8 mouse cellular contexts compared by ENCODE assay signal in genomic region chr1:156718950-156719805, GRCm38 (mm10). TPM values are rescaled to one million over a fixed set of nuclear protein-coding genes. Genes with fewer than 3 reads are reported as not detected.
DNase-seq lines count a peak whose midpoint lies in the region; ATAC-seq and TF ChIP-seq lines count a peak whose summit lies in the region.

Gene Fam20b (minus strand): TSS chr1:156719086.

- in situ Hi-C loops in CH12.LX (cut with MboI; ENCODE audit: low pct_ligation_motif_present, low pct_unique_long_range_greater_than_20kb, low sequenced_read_pairs): loop anchor here (10.0 kb wide), 1 partner anchor 64 kb away; no protein-coding TSS in a partner anchor

- TF ChIP-seq RAD21 in CH12.LX (IDR thresholded peaks at IDR 0.05; ENCODE audit: low read depth, low read length): no peak

- peak within 1 kb of the TSS; percentile 75 to 93 (median 89) for H3K4me3 ChIP-seq in CH12.LX (replicated peaks in 1 of 3; ENCODE audit: low read depth in 2 of 3, low read length in 2 of 3, poor library complexity in 1 of 3)
- H3K4me3 ChIP-seq in forebrain, embryonic 12.5 days (replicated peaks): peak within 1 kb of the TSS; percentile 97
- peak within 1 kb of the TSS; percentile 68 for H3K4me3 ChIP-seq in heart, postnatal 0 days (ENCODE audit: low read depth, low read length)
- H3K4me3 ChIP-seq in liver, embryonic 16.5 days (ENCODE audit: low read depth, low read length): peak within 1 kb of the TSS; percentile 96
- H3K4me3 ChIP-seq in neural tube, embryonic 13.5 days: peak within 1 kb of the TSS; percentile 92
- peak within 1 kb of the TSS; percentile 92 for H3K4me3 ChIP-seq in testis, adult 2 months (ENCODE audit: control insufficient read depth, low read depth, low read length)

- TF ChIP-seq CTCF in CH12.LX (conservative IDR thresholded peaks at IDR 0.05 in 1 of 2, IDR thresholded peaks at IDR 0.05 in 1 of 2; ENCODE audit: low read depth in 2 of 2, low read length in 2 of 2): no peak
- TF ChIP-seq CTCF in heart, postnatal 0 days (IDR thresholded peaks at IDR 0.05; ENCODE audit: low read depth): no peak; the same call in 1 of the 2 replicates
- TF ChIP-seq CTCF in testis, adult 2 months (IDR thresholded peaks at IDR 0.05; ENCODE audit: control insufficient read depth, insufficient read depth, insufficient replicate concordance, low read depth, low read length): no peak

- H3K79me2 ChIP-seq in CH12.LX (replicated peaks; ENCODE audit: control insufficient read depth, extremely low read depth, insufficient read depth, poor library complexity, severe bottlenecking): peaks cover 4% of the 10 kb centered on the region

- H3K9ac ChIP-seq in CH12.LX (ENCODE audit: insufficient read depth, low read depth): peak within 1 kb of the TSS; percentile 53
- peak within 1 kb of the TSS; percentile 91 for H3K9ac ChIP-seq in forebrain, embryonic 12.5 days
- peak within 1 kb of the TSS; percentile 85 for H3K9ac ChIP-seq in heart, postnatal 0 days (replicated peaks; ENCODE audit: low read depth, low read length)
- peak within 1 kb of the TSS; percentile 94 for H3K9ac ChIP-seq in liver, embryonic 16.5 days (ENCODE audit: low read depth, low read length)
- peak within 1 kb of the TSS; percentile 94 for H3K9ac ChIP-seq in neural tube, embryonic 13.5 days

- peak within 1 kb of the TSS; percentile 94 for H3K4me2 ChIP-seq in CH12.LX (ENCODE audit: insufficient read depth, low read depth, poor library complexity, severe bottlenecking)
- peak within 1 kb of the TSS; percentile 67 for H3K4me2 ChIP-seq in forebrain, embryonic 12.5 days
- peak within 1 kb of the TSS; percentile 73 for H3K4me2 ChIP-seq in heart, postnatal 0 days (ENCODE audit: low read depth, low read length)
- peak within 1 kb of the TSS; percentile 89 for H3K4me2 ChIP-seq in liver, embryonic 16.5 days (ENCODE audit: low read depth, low read length)
- peak within 1 kb of the TSS; percentile 75 for H3K4me2 ChIP-seq in neural tube, embryonic 13.5 days

- no peak for TF ChIP-seq EP300 in CH12.LX (IDR thresholded peaks at IDR 0.05; ENCODE audit: low read length)
- no peak for TF ChIP-seq EP300 in heart, postnatal 0 days (IDR thresholded peaks at IDR 0.05; ENCODE audit: low read depth)

- H3K4me1 ChIP-seq in CH12.LX (ENCODE audit: control insufficient read depth in 1 of 2, insufficient read depth in 2 of 2): peaks cover 2 to 16% of the 10 kb centered on the region in 2 experiments; a peak in 2 of 4 replicates
- H3K4me1 ChIP-seq in forebrain, embryonic 12.5 days: peaks cover 11% of the 10 kb centered on the region
- H3K4me1 ChIP-seq in heart, postnatal 0 days (ENCODE audit: control insufficient read depth, insufficient read depth): peaks cover 13% of the 10 kb centered on the region; the same call in 1 of the 2 replicates
- peaks cover 28% of the 10 kb centered on the region for H3K4me1 ChIP-seq in liver, embryonic 16.5 days (ENCODE audit: control insufficient read depth, low read depth, low read length)
- peaks cover 19% of the 10 kb centered on the region; the same call in 1 of the 2 replicates for H3K4me1 ChIP-seq in neural tube, embryonic 13.5 days (replicated peaks)
- peaks cover 2% of the 10 kb centered on the region; the same call in 1 of the 2 replicates for H3K4me1 ChIP-seq in testis, adult 2 months (ENCODE audit: control insufficient read depth, insufficient read depth, low read length)

- H3K9me3 ChIP-seq in CH12.LX (replicated peaks; ENCODE audit: low read length): no peaks in the 10 kb centered on the region
- no peaks in the 10 kb centered on the region for H3K9me3 ChIP-seq in forebrain, embryonic 12.5 days
- H3K9me3 ChIP-seq in heart, postnatal 0 days (replicated peaks; ENCODE audit: control insufficient read depth, low read length): no peaks in the 10 kb centered on the region
- H3K9me3 ChIP-seq in liver, embryonic 16.5 days (replicated peaks; ENCODE audit: control insufficient read depth, low read length): no peaks in the 10 kb centered on the region
- no peaks in the 10 kb centered on the region for H3K9me3 ChIP-seq in neural tube, embryonic 13.5 days

- H3K27me3 ChIP-seq in CH12.LX (replicated peaks): peaks cover 9% of the 10 kb centered on the region
- peaks cover 16% of the 10 kb centered on the region; the same call in 1 of the 2 replicates for H3K27me3 ChIP-seq in forebrain, embryonic 12.5 days
- H3K27me3 ChIP-seq in heart, postnatal 0 days (ENCODE audit: control insufficient read depth, insufficient read depth, low read length): 0 out of 2 replicates have a peak, but pooled peaks cover 7% of the 10 kb centered on the region
- H3K27me3 ChIP-seq in liver, embryonic 16.5 days (ENCODE audit: control insufficient read depth, insufficient read depth, low read depth, low read length): no peaks in the 10 kb centered on the region
- no peaks in the 10 kb centered on the region for H3K27me3 ChIP-seq in neural tube, embryonic 13.5 days
- no peaks in the 10 kb centered on the region for H3K27me3 ChIP-seq in testis, adult 2 months (ENCODE audit: control insufficient read depth, insufficient read depth, low read length)

- ATAC-seq in forebrain, embryonic 12.5 days (ENCODE audit: low FRiP score): peak; percentile 98
- ATAC-seq in heart, postnatal 0 days (ENCODE audit: insufficient read depth, low read depth): peak; percentile 98
- peak; percentile 98 for ATAC-seq in liver, embryonic 16.5 days (ENCODE audit: low read depth)
- peak; percentile 98 for ATAC-seq in neural tube, embryonic 13.5 days (ENCODE audit: low read depth)

- peak within 1 kb of the TSS; percentile 25; the same call in 1 of the 2 replicates for H3K27ac ChIP-seq in CH12.LX (ENCODE audit: insufficient read depth, low read depth)
- peak within 1 kb of the TSS; percentile 92 for H3K27ac ChIP-seq in forebrain, embryonic 12.5 days
- peak within 1 kb of the TSS; percentile 94 for H3K27ac ChIP-seq in heart, postnatal 0 days (ENCODE audit: low read depth)
- peak within 1 kb of the TSS; percentile 91 for H3K27ac ChIP-seq in liver, embryonic 16.5 days (ENCODE audit: low read length)
- peak within 1 kb of the TSS; percentile 94 for H3K27ac ChIP-seq in neural tube, embryonic 13.5 days (replicated peaks)
- H3K27ac ChIP-seq in testis, adult 2 months (ENCODE audit: control insufficient read depth, insufficient read depth, low read depth, low read length): peak within 1 kb of the TSS; percentile 91

- peak; percentile 89 for DNase-seq in CH12.LX (ENCODE audit: extremely low read depth)
- peak; percentile 85 for DNase-seq in c-Kit-positive CD71-positive TER-119-negative erythroid progenitor cells, embryonic 14.5 days (ENCODE audit: low read depth)
- peak; percentile 94 for DNase-seq in heart, postnatal 0 days (ENCODE audit: low spot score)
- DNase-seq in kidney, postnatal 4 days: peak; percentile 97 to 99

- peaks cover 3 to 20% of the 10 kb centered on the region in 2 experiments for H3K36me3 ChIP-seq in CH12.LX (replicated peaks in 1 of 2; ENCODE audit: control insufficient read depth in 1 of 2, insufficient read depth in 1 of 2, low read length in 1 of 2)
- H3K36me3 ChIP-seq in forebrain, embryonic 12.5 days (replicated peaks): 0 out of 2 replicates have a peak, but pooled peaks cover 3% of the 10 kb centered on the region
- no peaks in the 10 kb centered on the region for H3K36me3 ChIP-seq in heart, postnatal 0 days (replicated peaks; ENCODE audit: control insufficient read depth, insufficient read depth, low read length)
- H3K36me3 ChIP-seq in liver, embryonic 16.5 days (ENCODE audit: control insufficient read depth, insufficient read depth): no peaks in the 10 kb centered on the region
- peaks cover 5% of the 10 kb centered on the region; the same call in 1 of the 2 replicates for H3K36me3 ChIP-seq in neural tube, embryonic 13.5 days
- H3K36me3 ChIP-seq in testis, adult 2 months (ENCODE audit: control insufficient read depth, insufficient read depth, low read length): peaks cover 1% of the 10 kb centered on the region; the same call in 1 of the 2 replicates

- no peak for TF ChIP-seq POLR2A in CH12.LX (IDR thresholded peaks at IDR 0.05; ENCODE audit: low read depth, low read length)
- peak; percentile 69; the same call in 1 of the 2 replicates for TF ChIP-seq POLR2A in testis, adult 2 months (IDR thresholded peaks at IDR 0.05; ENCODE audit: control insufficient read depth, low read depth, low read length)

- dilution Hi-C loops in CH12.LX (cut with MboI; ENCODE audit: extremely low pct_ligation_motif_present, extremely low pct_unique_long_range_greater_than_20kb, low sequenced_read_pairs): no loop called here

- under 1% methylated on average over 38 of the region's 47 CpGs for WGBS in forebrain, embryonic 12.5 days
- 3% methylated on average over 34 of the region's 47 CpGs for WGBS in heart, postnatal 0 days
- 2% methylated on average over 35 of the region's 47 CpGs for WGBS in liver, embryonic 16.5 days (ENCODE audit: insufficient replicate concordance)
- WGBS in neural tube, embryonic 13.5 days: 2% methylated on average over 43 of the region's 47 CpGs

TF ChIP-seq in CH12.LX, 34 proteins besides CTCF, POLR2A, EP300 and RAD21 (continues in another document):
- peak; percentile 65 for TF ChIP-seq HCFC1 (IDR thresholded peaks at IDR 0.05; ENCODE audit: low read depth, low read length)
- no peak for TF ChIP-seq IRF4 (IDR thresholded peaks at IDR 0.05; ENCODE audit: low read depth, low read length)
- TF ChIP-seq MAX (IDR thresholded peaks at IDR 0.05; ENCODE audit: low read length): no peak
- peak; percentile 68 for TF ChIP-seq ELF1 (IDR thresholded peaks at IDR 0.05; ENCODE audit: low read depth, low read length)
- TF ChIP-seq CHD1 (IDR thresholded peaks at IDR 0.05; ENCODE audit: low read depth, low read length): no peak; the same call in 1 of the 2 replicates
- TF ChIP-seq UBTF (IDR thresholded peaks at IDR 0.05; ENCODE audit: low read depth, low read length): no peak; the same call in 1 of the 2 replicates
- TF ChIP-seq SIN3A (IDR thresholded peaks at IDR 0.05; ENCODE audit: low read length): peak; percentile 19; the same call in 1 of the 2 replicates
- no peak for TF ChIP-seq RCOR1 (conservative IDR thresholded peaks at IDR 0.05; ENCODE audit: low read depth, low read length)
- TF ChIP-seq ZMIZ1 (IDR thresholded peaks at IDR 0.05; ENCODE audit: low read depth, low read length): no peak
- peak; percentile 68 for TF ChIP-seq NRF1 (IDR thresholded peaks at IDR 0.05; ENCODE audit: low read depth, low read length)
- TF ChIP-seq MAZ (IDR thresholded peaks at IDR 0.05; ENCODE audit: low read depth, low read length): peak; percentile 78; the same call in 1 of the 2 replicates

RNA-seq across cellular contexts. Expression of gene Fam20b, which starts in this region (rescaled TPM):
- total RNA-seq in CH12.LX (2012; rRNA removed): 22.3 and 23.0 TPM in 2 replicates
- 25.7 and 26.5 TPM in 2 replicates for total RNA-seq in CH12.LX (2014; rRNA removed)
- polyA plus RNA-seq in CH12.LX (2012; ENCODE audit: insufficient read length, low read depth): 19.5 and 21.2 TPM in 2 replicates
- polyA plus RNA-seq in forebrain, embryonic 12.5 days (2016; fragmentation: Nextera tagmentation; extraction: Ambion mirVana): 24.6 and 26.8 TPM in 2 replicates
- total RNA-seq in heart, postnatal 0 days (2014; rRNA removed; ENCODE audit: low replicate concordance): 42.9 and 46.7 TPM in 2 replicates
- 17.8 and 20.9 TPM in 2 replicates for polyA plus RNA-seq in heart, postnatal 0 days (2015; fragmentation: Nextera tagmentation; extraction: Ambion mirVana)
- polyA plus RNA-seq in liver, embryonic 16.5 days (2015; fragmentation: Nextera tagmentation; extraction: Ambion mirVana): 7.2 and 8.0 TPM in 2 replicates
- polyA plus RNA-seq in neural tube, embryonic 13.5 days (2015; fragmentation: Nextera tagmentation; extraction: Ambion mirVana): 27.6 and 28.2 TPM in 2 replicates
- 23.3 and 27.7 TPM in 2 replicates for polyA plus RNA-seq in testis, adult 2 months (2012; rRNA removed)

Comparison
In these comparisons a context has a peak if more than half of its experiments do, and no peak if none do; other contexts are left out.
1. Peak in every context shown above with its lines: DNase-seq, ATAC-seq, H3K4me3 ChIP-seq and H3K27ac ChIP-seq.
2. H3K27ac ChIP-seq: peak in every context shown above with its lines; median percentile 94 in heart, postnatal 0 days; 94 in neural tube, embryonic 13.5 days; 92 in forebrain, embryonic 12.5 days; 91 in liver, embryonic 16.5 days; 91 in testis, adult 2 months; 25 in CH12.LX.